Mouse (Mus musculus): ENCODE results near the gene Stk39. TPM values are rescaled to one million over a fixed set of nuclear protein-coding genes. Genes with fewer than 3 reads are reported as not detected.

Gene Stk39
- polyA plus RNA-seq, 1 experiment from 2014 or later: 29.0 TPM

GRCm38 (mm10) chr2:68196245-68196644 lies 275.8 kb downstream of the Stk39 start:
- Histone ChIP-seq H3K4me1 (replicated peaks; ENCODE audit: insufficient read depth, low read length) (no peaks in the 10 kb centered on the region), H3K9me3 (replicated peaks; ENCODE audit: low read length) (no peaks in the 10 kb centered on the region), H3K27ac (no peak overlapping the region), H3K27me3 (ENCODE audit: insufficient read depth, low read length) (no peaks in the 10 kb centered on the region), H3K4me2 (ENCODE audit: low read length) (no peak overlapping the region), H3K9ac (ENCODE audit: low read depth, low read length) (no peak overlapping the region), H3K4me3 (replicated peaks; ENCODE audit: low read depth, low read length) (no peak overlapping the region), H3K36me3 (ENCODE audit: insufficient read depth, low read length) (no peaks in the 10 kb centered on the region)
- WGBS: 33% methylated on average over 4 of the region's 4 CpGs
- ATAC-seq (replicated peaks; ENCODE audit: low FRiP score, low read depth) (no peak), DNase-seq (ENCODE audit: low spot score) (peak; percentile 57)
- TF ChIP-seq CTCF (IDR thresholded peaks at IDR 0.05; ENCODE audit: low read depth): no peak

GRCm38 (mm10) chr2:68194444-68194843 lies 277.6 kb downstream of the Stk39 start:
- WGBS: 72% methylated on average over 4 of the region's 4 CpGs
- Histone ChIP-seq H3K36me3 (ENCODE audit: insufficient read depth, low read length) (no peaks in the 10 kb centered on the region), H3K4me3 (replicated peaks; ENCODE audit: low read depth, low read length) (no peak overlapping the region)

GRCm38 (mm10) chr2:68193465-68193837 lies 278.6 kb downstream of the Stk39 start:
- Histone ChIP-seq H3K4me1 (replicated peaks; ENCODE audit: insufficient read depth, low read length) (no peaks in the 10 kb centered on the region), H3K27me3 (ENCODE audit: insufficient read depth, low read length) (no peaks in the 10 kb centered on the region), H3K9me3 (replicated peaks; ENCODE audit: low read length) (no peaks in the 10 kb centered on the region), H3K4me3 (replicated peaks; ENCODE audit: low read depth, low read length) (no peak overlapping the region), H3K4me2 (ENCODE audit: low read length) (no peak overlapping the region), H3K9ac (ENCODE audit: low read depth, low read length) (no peak overlapping the region), H3K27ac (no peak overlapping the region), H3K36me3 (ENCODE audit: insufficient read depth, low read length) (no peaks in the 10 kb centered on the region)
- TF ChIP-seq CTCF (IDR thresholded peaks at IDR 0.05; ENCODE audit: low read depth): no peak
- ATAC-seq (replicated peaks; ENCODE audit: low FRiP score, low read depth) (no peak), DNase-seq (ENCODE audit: low spot score) (no peak)

More at GRCm38 (mm10) chr2:68194444-68194843, 277.6 kb downstream of the Stk39 start:
- TF ChIP-seq CTCF (IDR thresholded peaks at IDR 0.05; ENCODE audit: low read depth): no peak
- H3K27me3 ChIP-seq (ENCODE audit: insufficient read depth, low read length): no peaks in the 10 kb centered on the region
- no peak overlapping the region for H3K4me2 ChIP-seq (ENCODE audit: low read length)
- H3K9ac ChIP-seq (ENCODE audit: low read depth, low read length): no peak overlapping the region
- DNase-seq (ENCODE audit: low spot score) (no peak), ATAC-seq (replicated peaks; ENCODE audit: low FRiP score, low read depth) (no peak)
- H3K27ac ChIP-seq: no peak overlapping the region
- no peaks in the 10 kb centered on the region for H3K4me1 ChIP-seq (replicated peaks; ENCODE audit: insufficient read depth, low read length)
- no peaks in the 10 kb centered on the region for H3K9me3 ChIP-seq (replicated peaks; ENCODE audit: low read length)

GRCm38 (mm10) chr2:68192605-68193464 lies 279.2 kb downstream of the Stk39 start:
- Histone ChIP-seq H3K27me3 (ENCODE audit: insufficient read depth, low read length) (no peaks in the 10 kb centered on the region), H3K9ac (ENCODE audit: low read depth, low read length) (no peak overlapping the region), H3K4me3 (replicated peaks; ENCODE audit: low read depth, low read length) (no peak overlapping the region), H3K4me1 (replicated peaks; ENCODE audit: insufficient read depth, low read length) (no peaks in the 10 kb centered on the region), H3K36me3 (ENCODE audit: insufficient read depth, low read length) (no peaks in the 10 kb centered on the region), H3K4me2 (ENCODE audit: low read length) (no peak overlapping the region), H3K9me3 (replicated peaks; ENCODE audit: low read length) (no peaks in the 10 kb centered on the region), H3K27ac (no peak overlapping the region)
- no peak for TF ChIP-seq CTCF (IDR thresholded peaks at IDR 0.05; ENCODE audit: low read depth)
- DNase-seq (ENCODE audit: low spot score): no peak
- 66% methylated on average over 5 of the region's 5 CpGs for WGBS
- ATAC-seq (replicated peaks; ENCODE audit: low FRiP score, low read depth): no peak

- H3K27me3 ChIP-seq (ENCODE audit: insufficient read depth, low read length): no peaks in the 10 kb centered on the region
- no peak overlapping the region for H3K4me2 ChIP-seq (ENCODE audit: low read length)
- no peak for ATAC-seq (replicated peaks; ENCODE audit: low FRiP score, low read depth)
- no peak overlapping the region for H3K9ac ChIP-seq (ENCODE audit: low read depth, low read length)
- no peaks in the 10 kb centered on the region for H3K36me3 ChIP-seq (ENCODE audit: insufficient read depth, low read length)
- WGBS: 90% methylated on average over 3 of the region's 3 CpGs
- H3K4me3 ChIP-seq (replicated peaks; ENCODE audit: low read depth, low read length): no peak overlapping the region
- no peak for TF ChIP-seq CTCF (IDR thresholded peaks at IDR 0.05; ENCODE audit: low read depth)
- no peaks in the 10 kb centered on the region for H3K9me3 ChIP-seq (replicated peaks; ENCODE audit: low read length)
- H3K27ac ChIP-seq: no peak overlapping the region
- H3K4me1 ChIP-seq (replicated peaks; ENCODE audit: insufficient read depth, low read length): no peaks in the 10 kb centered on the region
- DNase-seq (ENCODE audit: low spot score): no peak
Observed at GRCm38 (mm10) chr2:68176425-68176824, 295.6 kb downstream of the Stk39 start.

GRCm38 (mm10) chr2:68171306-68171705 lies 300.8 kb downstream of the Stk39 start:
- Histone ChIP-seq H3K4me1 (replicated peaks; ENCODE audit: insufficient read depth, low read length) (no peaks in the 10 kb centered on the region), H3K4me3 (replicated peaks; ENCODE audit: low read depth, low read length) (no peak overlapping the region), H3K27ac (no peak overlapping the region), H3K9ac (ENCODE audit: low read depth, low read length) (no peak overlapping the region), H3K27me3 (ENCODE audit: insufficient read depth, low read length) (no peaks in the 10 kb centered on the region), H3K36me3 (ENCODE audit: insufficient read depth, low read length) (no peaks in the 10 kb centered on the region), H3K4me2 (ENCODE audit: low read length) (no peak overlapping the region), H3K9me3 (replicated peaks; ENCODE audit: low read length) (no peaks in the 10 kb centered on the region)
- 64% methylated on average over 10 of the region's 10 CpGs for WGBS
- DNase-seq (ENCODE audit: low spot score) (no peak), ATAC-seq (replicated peaks; ENCODE audit: low FRiP score, low read depth) (no peak)
- TF ChIP-seq CTCF (IDR thresholded peaks at IDR 0.05; ENCODE audit: low read depth): no peak

All from kidney, postnatal 0 days (tissue).